Mouse (Mus musculus) spleen, adult 12 weeks (tissue): ENCODE data around the gene Fthl17c.
A peak's percentile ranks its signal among the peaks of the same experiment; 100 is the strongest.
"Not testable (repeated sequence)": the region's sequence is repeated elsewhere in the genome, so short reads cannot be mapped to it uniquely, and the experiment has no call there.

Experiments used
- DNase-seq: peaks from one replicate; pipeline ENCODE4 v3.0.0; 2022; ENCODE audit warnings: low spot score

Fthl17c gene

GRCm38 (mm10) chrX:8976459-8976858, at the start of gene Fthl17c:
Fthl17c (minus strand) TSS chrX:8976559.
- not testable (repeated sequence) for DNase-seq

GRCm38 (mm10) chrX:9019481-9019880, 43.1 kb upstream of the Fthl17c start:
- no peak for DNase-seq

GRCm38 (mm10) chrX:9016079-9016478, 39.7 kb upstream of the Fthl17c start:
- no peak for DNase-seq

GRCm38 (mm10) chrX:8986655-8987054, 10.3 kb upstream of the Fthl17c start, which contains the start of gene Fthl17d:
Fthl17d (minus strand) TSS chrX:8986755.
- not testable (repeated sequence) for DNase-seq

- DNase-seq = not testable (repeated sequence)
Observed at GRCm38 (mm10) chrX:8964618-8965017, 11.7 kb downstream of the Fthl17c start.

GRCm38 (mm10) chrX:8962875-8963274, 13.5 kb downstream of the Fthl17c start, which contains the start of gene Fthl17b:
Fthl17b (minus strand) TSS chrX:8962975.
- DNase-seq = not testable (repeated sequence)

- DNase-seq = peak; percentile 2
Observed at GRCm38 (mm10) chrX:8948130-8948805, 28.1 kb downstream of the Fthl17c start.

GRCm38 (mm10) chrX:8944041-8944440, 32.3 kb downstream of the Fthl17c start:
- DNase-seq = no peak

- no peak for DNase-seq
Observed at GRCm38 (mm10) chrX:8927308-8927707, 49.1 kb downstream of the Fthl17c start.
